In the genomic region with DNA sequence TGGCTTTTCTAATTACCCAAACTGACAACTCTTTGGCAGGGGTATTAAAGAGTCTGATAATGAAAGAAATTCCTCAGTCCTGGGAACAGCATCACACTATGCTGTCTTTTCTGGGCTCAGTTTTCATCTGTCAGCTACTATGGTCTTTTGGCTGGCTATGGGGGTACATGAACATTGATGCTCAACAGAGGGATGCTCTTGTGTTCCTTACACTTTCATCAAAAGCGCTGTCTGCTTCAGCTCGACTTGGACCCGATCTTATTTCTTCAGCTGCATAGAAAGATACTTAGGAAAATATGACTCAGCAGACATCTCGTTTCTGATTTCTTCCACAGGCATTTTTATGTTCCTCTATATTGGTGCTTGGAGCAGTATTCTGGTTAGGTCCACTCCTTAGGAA, we compare ENCODE assay signal across 29 mouse cellular contexts.
DNase-seq lines count a peak whose midpoint lies in the region; ATAC-seq and TF ChIP-seq lines count a peak whose summit lies in the region.
"Had no signal": no experiment of that assay in that cellular context is flagged by ENCODE, and none has a peak within 500 bp of the region (broad histone marks: within the 10 kb centered on the region; RNA-seq: fewer than 3 reads in every experiment).

No protein-coding gene starts in this region.

- no peak for DNase-seq in forebrain, postnatal 0 days
- peak; percentile 22 for DNase-seq in midbrain, postnatal 0 days (ENCODE audit: low spot score)
- DNase-seq in midbrain, embryonic 11.5 days (ENCODE audit: low spot score, missing footprints) = no peak
- peak; percentile 40 for DNase-seq in brain, embryonic 14.5 days (ENCODE audit: low read depth)
- DNase-seq in urinary bladder, postnatal 14 days (ENCODE audit: low spot score) = no peak
- no peak for DNase-seq in liver, embryonic 11.5 days (ENCODE audit: low spot score)
- DNase-seq: adrenal gland, postnatal 14 days; B cell, adult 2 months; cerebellum, adult 11-12 months; cerebellum, adult 9-11 months; gastrocnemius, postnatal 10 days; heart, postnatal 10 days; kidney, adult 2 months; kidney, postnatal 10 days; layer of hippocampus, adult 9-11 months; right cerebral cortex, adult 18-20 months; spleen, adult 18-20 months; thymus, adult 18-20 months; thymus, postnatal 25 days had no signal

- peak; percentile 61; the same call in 1 of the 2 replicates for ATAC-seq in forebrain, embryonic 16.5 days
- no peak; the same call in 1 of the 2 replicates for ATAC-seq in forebrain, postnatal 0 days
- ATAC-seq in midbrain, postnatal 0 days (ENCODE audit: low FRiP score) = no peak
- ATAC-seq in midbrain, embryonic 11.5 days (ENCODE audit: low FRiP score) = no peak
- no peak for ATAC-seq in liver, embryonic 11.5 days (replicated peaks; ENCODE audit: low FRiP score)
- ATAC-seq: hindbrain, embryonic 16.5 days; intestine, embryonic 15.5 days; lung, postnatal 0 days; midbrain, embryonic 15.5 days had no signal

- H3K9me3 ChIP-seq in forebrain, embryonic 16.5 days (ENCODE audit: control insufficient read depth, low read length) = no peaks in the 10 kb centered on the region
- H3K9me3 ChIP-seq in forebrain, postnatal 0 days (ENCODE audit: low read length) = no peaks in the 10 kb centered on the region
- H3K9me3 ChIP-seq in midbrain, postnatal 0 days (ENCODE audit: low read length) = no peaks in the 10 kb centered on the region
- H3K9me3 ChIP-seq in midbrain, embryonic 11.5 days (ENCODE audit: control insufficient read depth, low read length) = no peaks in the 10 kb centered on the region
- no peaks in the 10 kb centered on the region for H3K9me3 ChIP-seq in liver, embryonic 11.5 days (ENCODE audit: control insufficient read depth, low read length)
- H3K9me3 ChIP-seq: G1E; heart, embryonic 13.5 days; intestine, embryonic 15.5 days; limb, embryonic 12.5 days; midbrain, embryonic 15.5 days; neural tube, embryonic 12.5 days had no signal

- H3K36me3 ChIP-seq in forebrain, embryonic 16.5 days (ENCODE audit: control insufficient read depth, insufficient read depth) = no peaks in the 10 kb centered on the region
- H3K36me3 ChIP-seq in forebrain, postnatal 0 days (ENCODE audit: insufficient read depth) = no peaks in the 10 kb centered on the region
- no peaks in the 10 kb centered on the region for H3K36me3 ChIP-seq in midbrain, postnatal 0 days (ENCODE audit: insufficient read depth, low read length)
- no peaks in the 10 kb centered on the region for H3K36me3 ChIP-seq in midbrain, embryonic 11.5 days (ENCODE audit: control insufficient read depth, insufficient read depth, low read length)
- H3K36me3 ChIP-seq in liver, embryonic 11.5 days (ENCODE audit: control insufficient read depth, insufficient read depth, low read length) = no peaks in the 10 kb centered on the region
- H3K36me3 ChIP-seq: G1E; heart, embryonic 13.5 days; intestine, embryonic 15.5 days; limb, embryonic 12.5 days; midbrain, embryonic 15.5 days; neural tube, embryonic 12.5 days had no signal

- H3K9ac ChIP-seq in forebrain, embryonic 16.5 days (replicated peaks; ENCODE audit: low read depth, low read length) = no peak overlapping the region
- no peak overlapping the region for H3K9ac ChIP-seq in forebrain, postnatal 0 days
- H3K9ac ChIP-seq in midbrain, postnatal 0 days (replicated peaks; ENCODE audit: low read length, poor library complexity, severe bottlenecking) = no peak overlapping the region
- H3K9ac ChIP-seq in midbrain, embryonic 11.5 days (ENCODE audit: low read length) = no peak overlapping the region
- no peak overlapping the region for H3K9ac ChIP-seq in liver, embryonic 11.5 days (ENCODE audit: low read depth, low read length)
- H3K9ac ChIP-seq: heart, embryonic 13.5 days; intestine, embryonic 15.5 days; limb, embryonic 12.5 days; midbrain, embryonic 15.5 days; neural tube, embryonic 12.5 days had no signal

- no peaks in the 10 kb centered on the region for H3K27me3 ChIP-seq in forebrain, embryonic 16.5 days (replicated peaks; ENCODE audit: control insufficient read depth, insufficient read depth, low read length)
- H3K27me3 ChIP-seq in forebrain, postnatal 0 days (ENCODE audit: insufficient read depth, low read length) = no peaks in the 10 kb centered on the region
- H3K27me3 ChIP-seq in midbrain, postnatal 0 days (ENCODE audit: insufficient read depth, low read length) = no peaks in the 10 kb centered on the region
- H3K27me3 ChIP-seq in midbrain, embryonic 11.5 days (ENCODE audit: control insufficient read depth, insufficient read depth, low read length) = no peaks in the 10 kb centered on the region
- no peaks in the 10 kb centered on the region for H3K27me3 ChIP-seq in liver, embryonic 11.5 days (replicated peaks; ENCODE audit: control insufficient read depth, insufficient read depth, low read length)
- H3K27me3 ChIP-seq: heart, embryonic 13.5 days; intestine, embryonic 15.5 days; limb, embryonic 12.5 days; midbrain, embryonic 15.5 days; neural tube, embryonic 12.5 days had no signal

- 57% methylated on average over 4 of the region's 4 CpGs for WGBS in forebrain, embryonic 16.5 days
- 58% methylated on average over 4 of the region's 4 CpGs for WGBS in forebrain, postnatal 0 days
- 74% methylated on average over 4 of the region's 4 CpGs for WGBS in midbrain, postnatal 0 days
- 86% methylated on average over 4 of the region's 4 CpGs for WGBS in midbrain, embryonic 11.5 days
- WGBS in liver, embryonic 11.5 days = 81% methylated on average over 4 of the region's 4 CpGs

- no peaks in the 10 kb centered on the region for H3K4me1 ChIP-seq in forebrain, embryonic 16.5 days (replicated peaks; ENCODE audit: control insufficient read depth, insufficient read depth, low read length)
- H3K4me1 ChIP-seq in forebrain, postnatal 0 days (ENCODE audit: insufficient read depth) = no peaks in the 10 kb centered on the region
- H3K4me1 ChIP-seq in midbrain, postnatal 0 days (ENCODE audit: insufficient read depth, low read length) = no peaks in the 10 kb centered on the region
- no peaks in the 10 kb centered on the region for H3K4me1 ChIP-seq in midbrain, embryonic 11.5 days (ENCODE audit: control insufficient read depth, insufficient read depth, low read length)
- no peaks in the 10 kb centered on the region for H3K4me1 ChIP-seq in liver, embryonic 11.5 days (replicated peaks; ENCODE audit: control insufficient read depth, insufficient read depth, low read length)
- H3K4me1 ChIP-seq: heart, embryonic 13.5 days; intestine, embryonic 15.5 days; limb, embryonic 12.5 days; midbrain, embryonic 15.5 days; neural tube, embryonic 12.5 days had no signal

- no peak for TF ChIP-seq CTCF in forebrain, postnatal 0 days (IDR thresholded peaks at IDR 0.05; ENCODE audit: low read depth)
- no peak for TF ChIP-seq CTCF in midbrain, postnatal 0 days (IDR thresholded peaks at IDR 0.05)
- no peak for TF ChIP-seq CTCF in brain, embryonic 14.5 days (IDR thresholded peaks at IDR 0.05; ENCODE audit: borderline replicate concordance, extremely low read depth, insufficient read depth, insufficient read length)

- TF ChIP-seq POLR2A in brain, embryonic 14.5 days (IDR thresholded peaks at IDR 0.05; ENCODE audit: borderline replicate concordance, extremely low read depth, insufficient read depth, insufficient read length, poor library complexity, severe bottlenecking) = no peak

- H3K4me3 ChIP-seq in forebrain, embryonic 16.5 days (replicated peaks; ENCODE audit: low read length) = no peak overlapping the region
- H3K4me3 ChIP-seq in forebrain, postnatal 0 days (ENCODE audit: low read depth, low read length) = no peak overlapping the region
- H3K4me3 ChIP-seq in midbrain, postnatal 0 days (ENCODE audit: low read depth, low read length) = no peak overlapping the region
- H3K4me3 ChIP-seq in midbrain, embryonic 11.5 days (ENCODE audit: low read depth, low read length) = no peak overlapping the region
- H3K4me3 ChIP-seq in liver, embryonic 11.5 days (ENCODE audit: low read depth, low read length) = no peak overlapping the region
- H3K4me3 ChIP-seq: heart, embryonic 13.5 days; intestine, embryonic 15.5 days; limb, embryonic 12.5 days; midbrain, embryonic 15.5 days; neural tube, embryonic 12.5 days had no signal

- no peak overlapping the region for H3K27ac ChIP-seq in forebrain, embryonic 16.5 days (ENCODE audit: low read length)
- H3K27ac ChIP-seq in forebrain, postnatal 0 days (ENCODE audit: low read depth, low read length) = no peak overlapping the region
- no peak overlapping the region for H3K27ac ChIP-seq in midbrain, postnatal 0 days (ENCODE audit: low read depth, low read length)
- no peak overlapping the region for H3K27ac ChIP-seq in midbrain, embryonic 11.5 days (ENCODE audit: low read depth, low read length)
- H3K27ac ChIP-seq in liver, embryonic 11.5 days (ENCODE audit: low read depth, low read length) = no peak overlapping the region
- H3K27ac ChIP-seq: heart, embryonic 13.5 days; intestine, embryonic 15.5 days; limb, embryonic 12.5 days; midbrain, embryonic 15.5 days; neural tube, embryonic 12.5 days; stomach, postnatal 0 days had no signal

- no peak overlapping the region for H3K4me2 ChIP-seq in forebrain, embryonic 16.5 days (ENCODE audit: low read length)
- H3K4me2 ChIP-seq in forebrain, postnatal 0 days (ENCODE audit: low read depth) = no peak overlapping the region
- no peak overlapping the region for H3K4me2 ChIP-seq in midbrain, postnatal 0 days (ENCODE audit: low read depth, low read length, poor library complexity, severe bottlenecking)
- no peak overlapping the region for H3K4me2 ChIP-seq in midbrain, embryonic 11.5 days
- H3K4me2 ChIP-seq in liver, embryonic 11.5 days = no peak overlapping the region
- H3K4me2 ChIP-seq: heart, embryonic 13.5 days; intestine, embryonic 15.5 days; limb, embryonic 12.5 days; midbrain, embryonic 15.5 days; neural tube, embryonic 12.5 days had no signal

Comparison
In these comparisons a context has a peak if more than half of its experiments do, and no peak if none do; other contexts are left out.
1. DNase-seq: peak in midbrain, postnatal 0 days (single experiment) and brain, embryonic 14.5 days (single experiment); none in forebrain, postnatal 0 days (single experiment), midbrain, embryonic 11.5 days (single experiment), urinary bladder, postnatal 14 days (single experiment) and liver, embryonic 11.5 days (single experiment).